Mouse (Mus musculus) erythroblast, embryonic 14.5 days (primary cell): Measurements from ENCODE around the gene Socs4.
"Not testable (repeated sequence)": the region's sequence is repeated elsewhere in the genome, so short reads cannot be mapped to it uniquely, and the experiment has no call there.

Source experiments
- GATA1 ChIP-seq: IDR thresholded peaks from 2 replicates; pipeline ENCODE4 v1.6.1; 2012; ENCODE audit warnings: low read length, inconsistent platforms, mixed read lengths
- TAL1 ChIP-seq: IDR thresholded peaks from 3 replicates; pipeline ENCODE4 v1.6.1; 2012; ENCODE audit warnings: low read length, inconsistent platforms, mixed read lengths

- not testable (repeated sequence) for TF ChIP-seq GATA1
- TF ChIP-seq TAL1, result peak; percentile 28; the same call in 2 of the 3 replicates
Observed at GRCm38 (mm10) chr14:47321581-47321980, 44.9 kb downstream of the Socs4 start.
